Mouse (Mus musculus): ENCODE results near the gene Tmem119. TPM values are rescaled to one million over a fixed set of nuclear protein-coding genes. Genes with fewer than 3 reads are reported as not detected.
"Not testable (repeated sequence)": the region's sequence is repeated elsewhere in the genome, so short reads cannot be mapped to it uniquely, and the experiment has no call there.

Gene Tmem119
- total and polyA plus RNA-seq, 2 experiments from 2014 or later, result 12.4 to 28.4 TPM

GRCm38 (mm10) chr5:113781875-113782274 is 18.4 kb downstream of the Tmem119 start:
- no peak overlapping the region for H3K4me2 ChIP-seq (ENCODE audit: low read depth, low read length)
- DNase-seq (ENCODE audit: low spot score) (no peak), ATAC-seq (ENCODE audit: insufficient read depth, low read depth) (no peak)
- TF ChIP-seq EP300 (IDR thresholded peaks at IDR 0.05; ENCODE audit: low read depth) (no peak), CTCF (IDR thresholded peaks at IDR 0.05; ENCODE audit: low read depth) (no peak)
- peaks cover 13% of the 10 kb centered on the region for H3K36me3 ChIP-seq (replicated peaks; ENCODE audit: control insufficient read depth, insufficient read depth, low read length)
- H3K27ac ChIP-seq (ENCODE audit: low read depth), result no peak overlapping the region
- no peaks in the 10 kb centered on the region for H3K9me3 ChIP-seq (replicated peaks; ENCODE audit: control insufficient read depth, low read length)
- peaks cover 6% of the 10 kb centered on the region; the same call in 1 of the 2 replicates for H3K27me3 ChIP-seq (ENCODE audit: control insufficient read depth, insufficient read depth, low read length)
- WGBS, result 76% methylated on average over 7 of the region's 7 CpGs
- H3K4me1 ChIP-seq (ENCODE audit: control insufficient read depth, insufficient read depth), result no peaks in the 10 kb centered on the region
- H3K9ac ChIP-seq (replicated peaks; ENCODE audit: low read depth, low read length), result no peak overlapping the region
- no peak overlapping the region for H3K4me3 ChIP-seq (ENCODE audit: low read depth, low read length)

- 77% methylated on average over 7 of the region's 7 CpGs for WGBS
- TF ChIP-seq CTCF (IDR thresholded peaks at IDR 0.05; ENCODE audit: low read depth) (no peak), EP300 (IDR thresholded peaks at IDR 0.05; ENCODE audit: low read depth) (no peak)
Measured at GRCm38 (mm10) chr5:113781254-113781653, 19.1 kb downstream of the Tmem119 start.

GRCm38 (mm10) chr5:113780763-113781162 is 19.6 kb downstream of the Tmem119 start:
- DNase-seq (ENCODE audit: low spot score) (no peak), ATAC-seq (ENCODE audit: insufficient read depth, low read depth) (no peak)
- H3K4me1 ChIP-seq (ENCODE audit: control insufficient read depth, insufficient read depth), result no peaks in the 10 kb centered on the region
- peaks cover 6% of the 10 kb centered on the region; the same call in 1 of the 2 replicates for H3K27me3 ChIP-seq (ENCODE audit: control insufficient read depth, insufficient read depth, low read length)
- TF ChIP-seq EP300 (IDR thresholded peaks at IDR 0.05; ENCODE audit: low read depth) (no peak), CTCF (IDR thresholded peaks at IDR 0.05; ENCODE audit: low read depth) (no peak)
- no peaks in the 10 kb centered on the region for H3K9me3 ChIP-seq (replicated peaks; ENCODE audit: control insufficient read depth, low read length)
- no peak overlapping the region for H3K4me2 ChIP-seq (ENCODE audit: low read depth, low read length)
- no peak overlapping the region for H3K4me3 ChIP-seq (ENCODE audit: low read depth, low read length)
- WGBS, result 86% methylated on average over 5 of the region's 5 CpGs
- no peak overlapping the region for H3K27ac ChIP-seq (ENCODE audit: low read depth)
- no peak overlapping the region for H3K9ac ChIP-seq (replicated peaks; ENCODE audit: low read depth, low read length)
- peaks cover 24% of the 10 kb centered on the region for H3K36me3 ChIP-seq (replicated peaks; ENCODE audit: control insufficient read depth, insufficient read depth, low read length)

More at GRCm38 (mm10) chr5:113781254-113781653, 19.1 kb downstream of the Tmem119 start:
- H3K9me3 ChIP-seq (replicated peaks; ENCODE audit: control insufficient read depth, low read length), result no peaks in the 10 kb centered on the region
- peaks cover 19% of the 10 kb centered on the region for H3K36me3 ChIP-seq (replicated peaks; ENCODE audit: control insufficient read depth, insufficient read depth, low read length)
- H3K27me3 ChIP-seq (ENCODE audit: control insufficient read depth, insufficient read depth, low read length), result peaks cover 6% of the 10 kb centered on the region; the same call in 1 of the 2 replicates
- H3K4me1 ChIP-seq (ENCODE audit: control insufficient read depth, insufficient read depth), result no peaks in the 10 kb centered on the region
- H3K27ac ChIP-seq (ENCODE audit: low read depth), result no peak overlapping the region
- H3K4me3 ChIP-seq (ENCODE audit: low read depth, low read length), result no peak overlapping the region
- DNase-seq (ENCODE audit: low spot score) (no peak), ATAC-seq (ENCODE audit: insufficient read depth, low read depth) (no peak)
- no peak overlapping the region for H3K9ac ChIP-seq (replicated peaks; ENCODE audit: low read depth, low read length)
- H3K4me2 ChIP-seq (ENCODE audit: low read depth, low read length), result no peak overlapping the region

GRCm38 (mm10) chr5:113780082-113780752 is 20.1 kb downstream of the Tmem119 start:
- peaks cover 6% of the 10 kb centered on the region; the same call in 1 of the 2 replicates for H3K27me3 ChIP-seq (ENCODE audit: control insufficient read depth, insufficient read depth, low read length)
- H3K27ac ChIP-seq (ENCODE audit: low read depth), result no peak overlapping the region
- no peak overlapping the region for H3K4me2 ChIP-seq (ENCODE audit: low read depth, low read length)
- H3K9ac ChIP-seq (replicated peaks; ENCODE audit: low read depth, low read length), result no peak overlapping the region
- no peak overlapping the region for H3K4me3 ChIP-seq (ENCODE audit: low read depth, low read length)
- DNase-seq (ENCODE audit: low spot score) (no peak), ATAC-seq (ENCODE audit: insufficient read depth, low read depth) (no peak)
- TF ChIP-seq CTCF (IDR thresholded peaks at IDR 0.05; ENCODE audit: low read depth), result no peak
- TF ChIP-seq EP300 (IDR thresholded peaks at IDR 0.05; ENCODE audit: low read depth), result no peak
- H3K9me3 ChIP-seq (replicated peaks; ENCODE audit: control insufficient read depth, low read length), result no peaks in the 10 kb centered on the region
- WGBS, result 90% methylated on average over 3 of the region's 3 CpGs
- H3K36me3 ChIP-seq (replicated peaks; ENCODE audit: control insufficient read depth, insufficient read depth, low read length), result peaks cover 29% of the 10 kb centered on the region
- H3K4me1 ChIP-seq (ENCODE audit: control insufficient read depth, insufficient read depth), result no peaks in the 10 kb centered on the region

GRCm38 (mm10) chr5:113779569-113779968 is 20.7 kb downstream of the Tmem119 start:
- peaks cover 36% of the 10 kb centered on the region for H3K36me3 ChIP-seq (replicated peaks; ENCODE audit: control insufficient read depth, insufficient read depth, low read length)
- TF ChIP-seq EP300 (IDR thresholded peaks at IDR 0.05; ENCODE audit: low read depth) (no peak), CTCF (IDR thresholded peaks at IDR 0.05; ENCODE audit: low read depth) (no peak)

GRCm38 (mm10) chr5:113777728-113778127 is 22.6 kb downstream of the Tmem119 start:
- ATAC-seq (ENCODE audit: insufficient read depth, low read depth); H3K9me3 ChIP-seq (replicated peaks; ENCODE audit: control insufficient read depth, low read length); H3K9ac ChIP-seq (replicated peaks; ENCODE audit: low read depth, low read length); DNase-seq (ENCODE audit: low spot score); H3K27ac ChIP-seq (ENCODE audit: low read depth); H3K4me3 ChIP-seq (ENCODE audit: low read depth, low read length); H3K4me2 ChIP-seq (ENCODE audit: low read depth, low read length); H3K27me3 ChIP-seq (ENCODE audit: control insufficient read depth, insufficient read depth, low read length); H3K4me1 ChIP-seq (ENCODE audit: control insufficient read depth, insufficient read depth): not testable (repeated sequence)
- H3K36me3 ChIP-seq (replicated peaks; ENCODE audit: control insufficient read depth, insufficient read depth, low read length), result peaks cover 39% of the 10 kb centered on the region
- WGBS, result 85% methylated on average over 8 of the region's 8 CpGs

More at GRCm38 (mm10) chr5:113779569-113779968, 20.7 kb downstream of the Tmem119 start:
- Histone ChIP-seq H3K27me3 (ENCODE audit: control insufficient read depth, insufficient read depth, low read length) (peaks cover 6% of the 10 kb centered on the region; the same call in 1 of the 2 replicates), H3K4me3 (ENCODE audit: low read depth, low read length) (no peak overlapping the region), H3K27ac (ENCODE audit: low read depth) (no peak overlapping the region), H3K4me1 (ENCODE audit: control insufficient read depth, insufficient read depth) (no peaks in the 10 kb centered on the region), H3K9ac (replicated peaks; ENCODE audit: low read depth, low read length) (no peak overlapping the region), H3K9me3 (replicated peaks; ENCODE audit: control insufficient read depth, low read length) (no peaks in the 10 kb centered on the region), H3K4me2 (ENCODE audit: low read depth, low read length) (no peak overlapping the region)
- no peak for DNase-seq (ENCODE audit: low spot score)
- no peak for ATAC-seq (ENCODE audit: insufficient read depth, low read depth)
- WGBS, result 70% methylated on average over 5 of the region's 5 CpGs
